Mouse (Mus musculus) frontal cortex, adult 2 months (tissue): ENCODE measurements around the gene Shank3. TPM values are rescaled to one million over a fixed set of nuclear protein-coding genes. Genes with fewer than 3 reads are reported as not detected.

Experiments used
- DNase-seq, 2 experiments: peaks; one replicate each; pipeline ENCODE4 v3.0.0; 2022; ENCODE audit warnings: low spot score in 1 of 2; ENCODE audit errors: extremely low spot score in 1 of 2
- polyA plus RNA-seq: library from polyadenylated mRNA; depleted of rRNA; stranded (reverse); fragments of >200 nt; gene quantifications from 2 replicates; pipeline ENCODE4 v1.2.3, GENCODE M21; 2012

The Shank3 gene
- polyA plus RNA-seq, 1 experiment = 76.4 TPM

GRCm38 (mm10) chr15:89551733-89552132 is 52.3 kb downstream of the Shank3 start:
- DNase-seq = no peak

DNA sequence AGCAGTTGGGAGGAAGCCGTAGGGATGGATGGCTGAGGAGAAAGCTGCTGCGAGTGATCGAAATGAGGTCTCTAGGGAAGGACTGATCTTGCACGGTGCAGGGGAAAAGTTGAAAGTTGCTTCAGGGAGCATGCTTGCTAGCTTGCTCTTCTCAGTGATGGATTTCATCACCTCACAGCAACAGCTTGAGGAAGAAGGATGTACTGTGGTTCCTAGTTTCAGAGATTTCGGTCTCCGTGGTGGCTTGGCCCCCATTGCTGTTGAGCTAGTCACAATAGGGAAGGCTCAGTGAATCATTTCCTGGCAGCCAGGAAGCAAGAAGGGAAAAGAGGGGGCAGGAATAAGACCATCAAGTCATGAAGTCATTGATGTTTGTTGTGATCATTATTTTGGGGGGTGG is 56.2 kb downstream of the Shank3 start:
- no peak for DNase-seq

GRCm38 (mm10) chr15:89556401-89557178 is 57.2 kb downstream of the Shank3 start:
- no peak for DNase-seq

DNA sequence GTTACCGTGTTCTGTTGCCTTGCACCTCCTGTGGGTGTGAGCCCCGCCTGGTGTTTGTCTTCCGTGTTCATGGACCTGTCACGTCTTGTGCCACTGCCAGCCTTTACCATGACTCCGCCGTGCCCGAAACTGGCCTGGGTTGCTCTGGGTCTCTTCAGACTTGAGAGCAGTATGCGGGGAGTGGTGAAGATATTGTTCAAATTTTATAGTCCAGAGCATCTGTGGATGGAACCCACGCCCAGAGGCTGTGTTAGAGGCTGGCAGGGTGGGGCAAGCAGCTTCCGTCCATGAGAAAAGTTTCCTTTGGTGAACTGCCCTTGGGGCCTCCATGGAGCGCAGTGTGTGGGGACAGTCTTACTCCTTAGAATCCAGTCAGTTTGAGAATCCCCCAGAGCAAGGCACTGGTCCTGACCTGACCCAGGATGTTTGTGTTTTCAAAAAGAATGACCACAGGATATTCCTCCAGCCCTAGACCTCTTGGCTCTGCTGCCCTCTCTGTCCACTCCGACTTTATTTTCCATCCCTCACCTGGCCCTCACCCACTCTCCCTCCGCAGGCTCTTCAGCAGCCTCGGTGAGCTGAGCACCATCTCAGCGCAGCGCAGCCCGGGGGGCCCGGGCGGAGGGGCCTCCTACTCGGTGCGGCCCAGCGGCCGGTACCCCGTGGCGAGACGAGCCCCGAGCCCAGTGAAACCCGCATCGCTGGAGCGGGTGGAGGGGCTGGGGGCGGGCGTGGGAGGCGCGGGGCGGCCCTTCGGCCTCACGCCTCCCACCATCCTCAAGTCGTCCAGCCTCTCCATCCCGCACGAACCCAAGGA is 58.0 kb downstream of the Shank3 start:
- no peak for DNase-seq

- DNase-seq = no peak
These were observed 58.6 kb downstream of the Shank3 start for GRCm38 (mm10) chr15:89557996-89558390.

DNA sequence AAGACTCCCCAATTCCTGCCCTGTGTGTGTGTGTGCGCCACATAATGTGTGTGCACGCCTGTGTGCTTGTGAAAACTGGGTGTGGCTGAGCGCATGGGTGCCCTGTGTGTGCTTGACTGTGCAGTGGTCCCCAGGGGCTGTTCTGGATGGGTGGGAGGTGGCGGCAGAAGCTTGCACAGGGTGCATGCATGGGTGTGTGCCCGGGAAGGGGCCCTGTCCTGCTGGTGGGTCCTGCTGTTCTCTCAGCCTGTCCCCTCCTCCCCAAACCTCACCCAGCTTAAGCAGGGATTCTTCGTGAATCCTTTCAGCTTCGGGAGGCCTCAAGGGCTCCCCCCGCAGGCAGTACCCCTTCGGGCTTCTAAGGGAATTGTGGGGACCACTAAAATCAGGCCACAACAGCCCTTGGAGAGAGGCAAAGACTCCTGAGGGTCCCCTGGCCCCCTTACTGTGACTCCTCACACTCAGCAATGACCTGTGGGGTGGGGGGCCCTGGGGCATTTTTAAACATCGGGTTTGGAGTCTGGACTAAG is 59.8 kb downstream of the Shank3 start:
- no peak for DNase-seq

- no peak for DNase-seq
These were observed 68.7 kb downstream of the Shank3 start, which contains the start of gene Acr for GRCm38 (mm10) chr15:89568114-89568513. Gene Acr (plus strand): TSS chr15:89568326.

DNA sequence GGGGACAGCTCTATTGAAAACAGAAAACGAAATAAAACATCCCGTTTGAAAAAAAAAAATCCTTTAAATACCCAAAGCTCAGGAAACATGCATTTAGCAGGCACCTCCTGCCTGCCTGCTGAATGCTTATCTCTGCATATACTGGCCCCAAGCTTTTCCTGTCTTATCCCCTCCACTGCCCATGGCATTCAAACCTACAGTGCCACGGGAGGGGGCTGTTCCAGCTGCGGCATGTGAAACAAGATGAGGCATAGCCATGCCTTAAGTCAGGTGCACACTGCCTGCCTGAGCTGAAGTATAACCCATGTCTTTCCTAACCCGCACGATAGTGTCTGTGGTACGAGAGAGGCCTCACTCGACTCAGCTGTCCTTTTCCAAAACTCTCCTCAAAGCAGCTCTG is 72.7 kb downstream of the Shank3 start:
- no peak for DNase-seq

- DNase-seq = peak in 1 of 2 experiments; percentile 31
These were observed 83.1 kb downstream of the Shank3 start for GRCm38 (mm10) chr15:89582494-89582893.

- DNase-seq = no peak
These were observed 85.7 kb downstream of the Shank3 start for GRCm38 (mm10) chr15:89585101-89585500.

GRCm38 (mm10) chr15:89585631-89586030 is 86.2 kb downstream of the Shank3 start:
- DNase-seq = no peak

DNA sequence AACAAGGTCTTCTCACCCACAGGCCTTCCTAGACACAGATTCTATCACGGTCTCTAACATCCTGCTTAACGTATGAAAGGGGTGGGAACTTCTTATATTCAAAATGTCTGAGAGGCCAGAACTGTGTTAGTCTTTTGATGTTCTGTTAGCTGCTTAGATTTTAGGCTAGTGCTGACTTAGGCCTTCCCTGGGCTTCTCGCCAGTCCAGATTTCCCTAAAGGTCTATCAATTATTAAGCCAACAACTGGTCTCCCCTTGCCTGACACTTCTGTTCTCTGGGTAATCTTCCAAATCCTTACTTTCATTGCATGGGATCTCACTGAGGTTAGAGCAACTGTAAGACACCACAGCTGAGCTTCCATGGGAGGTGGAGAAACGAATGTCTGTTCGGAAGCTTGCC is 89.7 kb downstream of the Shank3 start:
- DNase-seq = no peak

- no peak for DNase-seq
These were observed 91.9 kb downstream of the Shank3 start for GRCm38 (mm10) chr15:89591317-89591716.

DNA sequence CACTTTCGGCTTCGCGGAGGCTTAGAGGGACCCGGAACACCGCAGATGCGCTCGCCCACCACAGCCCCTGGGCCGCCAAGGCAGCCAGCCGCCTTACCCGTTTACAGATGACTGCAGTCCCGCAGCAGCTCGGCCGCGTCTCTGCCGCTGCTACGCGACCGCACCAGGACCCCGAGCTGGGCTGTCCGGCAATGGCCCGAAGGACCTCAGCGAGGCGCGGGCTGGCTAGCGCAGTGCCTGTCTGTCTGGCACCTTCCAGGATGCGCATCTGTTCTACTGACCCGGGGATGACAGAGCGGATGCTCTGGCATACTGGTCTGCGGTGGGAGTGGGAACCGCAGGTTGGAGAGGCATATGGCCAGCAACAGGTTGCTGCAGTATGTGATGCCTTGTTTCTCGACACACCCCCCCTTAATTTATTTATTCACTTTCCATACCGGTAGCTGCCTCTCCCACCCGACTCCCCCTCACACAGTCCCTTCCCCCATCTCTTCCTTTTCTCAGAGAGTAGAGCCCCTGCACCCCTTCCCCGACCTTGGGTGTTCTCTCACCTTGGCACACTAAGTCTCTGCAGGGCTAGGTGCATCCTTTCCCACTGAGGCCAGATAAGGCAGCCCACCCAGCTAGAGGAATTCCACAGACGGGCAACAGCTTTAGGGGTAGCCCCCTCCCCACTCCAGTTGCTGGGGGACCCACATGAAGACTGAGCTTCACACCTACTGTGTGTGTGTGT is 92.5 kb downstream of the Shank3 start, which contains the start of gene Rabl2:
Gene Rabl2 (minus strand): TSS at position 201 of the 733 bp plus-strand sequence.
- DNase-seq = peak; percentile 63 to 87

DNA sequence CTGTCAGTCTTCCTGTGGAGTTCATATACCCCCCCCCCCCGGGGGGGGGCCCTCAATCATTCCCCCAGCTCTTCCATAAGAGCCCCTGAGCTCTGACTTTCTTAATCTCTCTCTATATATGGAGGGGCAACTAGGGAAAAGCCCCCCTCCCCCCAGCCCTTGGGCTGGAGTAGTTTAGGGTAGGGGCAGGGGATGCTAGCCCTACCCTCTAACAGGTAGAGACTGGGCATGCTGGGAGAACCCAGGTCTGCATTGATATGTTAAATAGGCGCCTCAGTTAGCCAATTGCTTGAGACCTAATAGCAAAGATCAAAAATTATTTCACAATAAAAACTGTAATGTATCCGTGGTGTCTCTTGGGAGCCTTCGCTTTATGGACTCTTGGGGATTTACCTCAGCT is 93.1 kb downstream of the Shank3 start:
- DNase-seq = no peak

- DNase-seq = no peak
These were observed 106.6 kb downstream of the Shank3 start for GRCm38 (mm10) chr15:89605822-89606570.

DNA sequence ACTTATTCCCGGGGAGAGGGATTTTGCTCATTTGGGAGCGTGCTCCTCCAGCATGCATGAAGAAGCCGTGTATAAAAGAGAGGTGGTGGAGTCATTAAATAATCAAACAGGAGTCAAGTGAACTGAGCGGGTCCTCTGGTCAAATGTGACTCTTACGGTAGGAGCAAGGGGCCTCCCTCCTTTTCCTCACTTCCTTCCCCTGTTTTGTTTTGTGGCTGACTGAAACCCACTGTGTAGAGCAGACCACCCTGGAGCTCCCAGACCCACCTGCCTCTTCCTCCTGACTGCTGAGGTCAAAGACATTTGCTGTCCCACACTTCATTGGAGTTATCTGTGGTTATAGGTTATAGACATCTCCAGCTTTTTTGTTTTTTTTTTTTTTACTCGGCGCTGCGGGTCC is 108.1 kb downstream of the Shank3 start:
- no peak for DNase-seq

- DNase-seq = no peak
These were observed 108.5 kb downstream of the Shank3 start for GRCm38 (mm10) chr15:89607888-89608287.
